Mouse (Mus musculus) kidney, embryonic 14.5 days (tissue): ENCODE measurements at regions not wholly inside any gene's neighbourhood (a gene's known extent, or its start where the extent isn't known, plus 50 kb on each side); places are given as distances from the start of the nearest gene placed in this dataset.
A peak's percentile ranks its signal among the peaks of the same experiment; 100 is the strongest.

Source experiments
- ATAC-seq: fragments of 200-750 bp; cut with Nextera tagmentation; 2 replicates; pipeline ENCODE4 v1.8.0; 2017; ENCODE audit warnings: moderate number of reproducible peaks, mild to moderate bottlenecking, moderate TSS enrichment, moderate library complexity; ENCODE audit not compliant: low FRiP score, low TSS enrichment
- H3K27ac ChIP-seq: fragments of 300-500 bp; sonication (generic); 2 replicates; pipeline ENCODE4 v1.5.1; 2014; ENCODE audit warnings: low read depth, mild to moderate bottlenecking, low read length, moderate library complexity, mixed read lengths
- H3K27me3 ChIP-seq: fragments of 300-500 bp; sonication (generic); 2 replicates; pipeline ENCODE4 v1.6.1; 2014; ENCODE audit warnings: mild to moderate bottlenecking, low read length; ENCODE audit not compliant: control insufficient read depth, insufficient read depth
- H3K36me3 ChIP-seq: fragments of 300-500 bp; sonication (generic); 2 replicates; pipeline ENCODE4 v1.6.1; 2014; ENCODE audit warnings: low read length, mixed read lengths; ENCODE audit not compliant: control insufficient read depth, insufficient read depth
- H3K4me1 ChIP-seq: fragments of 300-500 bp; sonication (generic); 2 replicates; pipeline ENCODE4 v1.6.1; 2014; ENCODE audit warnings: low read length, mixed read lengths; ENCODE audit not compliant: control insufficient read depth, insufficient read depth
- H3K4me2 ChIP-seq: fragments of 300-500 bp; sonication (generic); replicated peaks from 2 replicates; pipeline ENCODE4 v1.6.1; 2014; ENCODE audit warnings: low read depth, mild to moderate bottlenecking, low read length
- H3K4me3 ChIP-seq: fragments of 300-500 bp; sonication (generic); 2 replicates; pipeline ENCODE4 v1.5.1; 2014; ENCODE audit warnings: mild to moderate bottlenecking, low read length
- H3K9ac ChIP-seq: fragments of 300-500 bp; sonication (generic); 2 replicates; pipeline ENCODE4 v1.6.1; 2014; ENCODE audit warnings: low read depth, mild to moderate bottlenecking, low read length, moderate library complexity
- H3K9me3 ChIP-seq: fragments of 300-500 bp; sonication (generic); 2 replicates; pipeline ENCODE4 v1.6.1; 2016; ENCODE audit warnings: low read length; ENCODE audit not compliant: control insufficient read depth
- WGBS: fragments of 180-500 bp; shearing (Covaris S2); extraction: QIAGEN DNeasy Blood & Tissue Kit; methylation state at CpG from one replicate; pipeline ENCODE4 v1.1.7; 2014; 5-methylcytosine and 5-hydroxymethylcytosine counted together

DNA sequence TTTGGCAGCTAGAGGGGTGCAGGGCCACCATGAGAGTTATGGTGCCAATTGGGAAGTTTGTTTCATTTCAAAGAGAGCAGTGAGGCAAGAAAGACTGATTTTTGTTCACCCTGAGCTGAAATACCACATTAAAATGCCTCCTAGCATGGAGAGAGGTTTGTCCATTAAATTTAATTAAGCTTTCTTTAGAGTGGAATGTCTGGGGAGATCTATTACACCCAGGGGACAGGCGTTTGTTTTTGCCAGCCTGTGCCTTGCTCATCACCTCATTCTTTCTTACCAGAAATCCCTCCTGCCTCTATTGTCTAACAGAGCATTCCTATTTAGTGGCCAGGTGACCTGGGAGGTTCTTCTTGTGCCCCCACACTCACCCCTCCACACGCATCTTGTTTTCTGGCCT, 55.2 kb upstream of the Rcn1 start:
- no peak for ATAC-seq
- Histone ChIP-seq H3K4me3 (no peak overlapping the region), H3K9me3 (no peaks in the 10 kb centered on the region), H3K4me2 (no peak overlapping the region), H3K27me3 (no peaks in the 10 kb centered on the region), H3K27ac (no peak overlapping the region), H3K9ac (no peak overlapping the region), H3K36me3 (no peaks in the 10 kb centered on the region), H3K4me1 (no peaks in the 10 kb centered on the region)
- 18% methylated on average over 2 of the region's 2 CpGs for WGBS

DNA sequence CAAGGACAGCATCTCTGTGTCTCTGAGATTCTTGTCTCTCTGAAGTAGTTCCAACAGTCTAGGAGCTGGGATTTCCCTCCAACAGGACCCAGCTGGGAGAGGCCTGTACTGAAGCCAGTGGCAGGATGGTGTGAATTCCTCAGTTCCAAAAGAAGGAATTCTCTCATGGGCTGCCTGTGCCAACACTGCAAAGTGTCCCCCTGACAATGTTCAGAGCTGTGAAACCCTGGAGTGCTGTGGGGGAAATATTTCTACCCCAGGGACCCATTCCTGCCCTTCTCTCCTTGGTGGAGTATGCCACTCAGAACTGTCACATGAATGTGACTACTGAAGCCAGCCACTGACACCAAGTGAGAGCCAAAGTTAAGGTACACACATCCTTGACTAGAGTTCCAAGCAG, 55.7 kb upstream of the Rcn1 start:
- Histone ChIP-seq H3K4me3 (no peak overlapping the region), H3K27ac (no peak overlapping the region), H3K4me2 (no peak overlapping the region), H3K36me3 (no peaks in the 10 kb centered on the region), H3K27me3 (no peaks in the 10 kb centered on the region), H3K4me1 (no peaks in the 10 kb centered on the region), H3K9me3 (no peaks in the 10 kb centered on the region), H3K9ac (no peak overlapping the region)
- ATAC-seq = no peak

DNA sequence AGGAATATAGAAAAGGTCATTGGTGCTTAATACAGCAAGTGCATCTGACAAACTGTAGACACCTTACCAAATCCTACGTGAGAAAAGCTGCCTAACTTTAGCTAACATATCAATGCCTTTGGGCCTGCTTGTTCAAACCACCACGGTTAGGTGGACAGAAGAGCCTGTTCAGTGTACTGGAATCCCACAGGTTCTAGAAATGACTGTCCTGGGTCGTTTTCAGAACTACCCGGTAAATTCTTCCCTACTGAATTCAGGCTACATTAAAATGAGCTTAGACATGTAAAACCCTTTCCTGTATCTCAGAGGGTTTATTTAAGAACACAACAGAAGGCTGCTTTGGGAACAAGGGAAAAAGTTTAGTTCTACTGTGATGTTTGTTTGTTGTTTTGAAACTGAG, 59.5 kb upstream of the Rcn1 start:
- Histone ChIP-seq H3K27ac (no peak overlapping the region), H3K9me3 (no peaks in the 10 kb centered on the region), H3K36me3 (no peaks in the 10 kb centered on the region), H3K4me2 (no peak overlapping the region), H3K4me1 (no peaks in the 10 kb centered on the region), H3K9ac (no peak overlapping the region), H3K4me3 (no peak overlapping the region), H3K27me3 (no peaks in the 10 kb centered on the region)
- 87% methylated on average over 4 of the region's 4 CpGs for WGBS
- no peak for ATAC-seq

DNA sequence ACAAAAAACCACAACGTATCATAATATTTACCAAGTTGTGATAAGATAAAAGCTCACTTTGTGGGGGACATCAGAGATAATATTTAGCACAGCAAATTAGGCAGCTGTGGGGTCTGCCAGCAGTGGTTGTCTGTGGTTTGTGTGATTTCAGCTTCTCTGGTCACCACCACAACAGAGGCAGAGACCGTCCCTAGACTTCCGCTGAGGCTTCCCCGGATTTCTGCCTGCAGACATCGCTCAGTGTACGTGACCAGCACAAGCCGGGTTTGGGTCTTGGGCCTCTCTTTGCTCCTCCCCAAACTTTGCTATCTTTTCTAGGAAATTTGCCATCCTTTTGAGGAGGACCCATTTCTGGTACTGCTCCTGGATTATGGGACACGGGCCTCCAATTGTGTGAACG, 60.4 kb upstream of the Rcn1 start:
- H3K4me1 ChIP-seq = no peaks in the 10 kb centered on the region
- H3K4me3 ChIP-seq = no peak overlapping the region
- 89% methylated on average over 9 of the region's 9 CpGs for WGBS
- no peak overlapping the region for H3K4me2 ChIP-seq
- H3K9ac ChIP-seq = no peak overlapping the region
- ATAC-seq = no peak
- no peaks in the 10 kb centered on the region for H3K36me3 ChIP-seq
- H3K9me3 ChIP-seq = no peaks in the 10 kb centered on the region
- no peaks in the 10 kb centered on the region for H3K27me3 ChIP-seq
- H3K27ac ChIP-seq = no peak overlapping the region

DNA sequence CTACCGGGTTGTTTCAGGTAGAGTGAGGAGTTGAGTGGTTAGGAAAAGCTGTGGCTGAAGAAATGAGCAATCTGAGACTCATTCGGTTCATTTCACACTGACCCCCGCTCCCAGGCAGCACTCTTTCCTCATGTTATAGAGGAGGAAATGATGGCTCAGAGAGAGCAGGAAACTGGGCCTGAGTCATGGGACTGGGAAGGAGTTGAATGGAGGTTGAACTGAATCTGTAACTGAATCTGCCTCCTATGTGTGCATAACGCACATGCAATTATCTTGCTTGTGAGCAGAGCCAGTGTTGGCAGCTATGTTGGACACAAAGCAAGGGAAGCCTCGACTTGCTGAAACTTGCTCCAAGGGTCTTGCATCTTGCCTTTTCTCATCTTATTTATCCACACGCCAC, 66.5 kb upstream of the Rcn1 start:
- Histone ChIP-seq H3K4me3 (no peak overlapping the region), H3K9ac (no peak overlapping the region), H3K4me2 (no peak overlapping the region), H3K27me3 (no peaks in the 10 kb centered on the region), H3K9me3 (no peaks in the 10 kb centered on the region), H3K4me1 (no peaks in the 10 kb centered on the region), H3K27ac (no peak overlapping the region), H3K36me3 (no peaks in the 10 kb centered on the region)
- no peak for ATAC-seq
- WGBS = 82% methylated on average over 6 of the region's 6 CpGs

DNA sequence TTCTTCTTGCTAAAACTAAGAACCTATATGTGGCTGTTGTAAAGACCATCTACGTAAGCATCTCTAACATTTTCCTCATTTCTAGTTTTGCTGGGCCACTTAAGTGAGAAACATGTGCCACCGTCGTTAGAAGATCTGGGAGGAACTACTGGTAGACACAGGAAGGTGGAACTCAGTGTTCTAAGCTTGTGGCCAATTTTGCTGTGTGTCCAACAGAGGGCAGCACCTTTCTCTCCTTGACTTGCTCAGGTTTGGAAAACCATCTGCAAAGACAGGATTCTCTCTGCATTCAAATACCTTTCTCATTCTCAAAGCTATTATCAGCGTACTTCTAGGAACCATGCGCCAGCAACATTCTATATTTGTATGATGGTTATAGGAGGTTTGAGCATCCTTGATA, 69.8 kb upstream of the Rcn1 start:
- Histone ChIP-seq H3K9me3 (no peaks in the 10 kb centered on the region), H3K27ac (no peak overlapping the region), H3K9ac (no peak overlapping the region), H3K27me3 (no peaks in the 10 kb centered on the region), H3K4me1 (no peaks in the 10 kb centered on the region), H3K4me2 (no peak overlapping the region), H3K4me3 (no peak overlapping the region), H3K36me3 (no peaks in the 10 kb centered on the region)
- 40% methylated on average over 5 of the region's 5 CpGs for whole genome bisulfite sequencing
- ATAC-seq = peak; percentile 73; the same call in 1 of the 2 replicates

DNA sequence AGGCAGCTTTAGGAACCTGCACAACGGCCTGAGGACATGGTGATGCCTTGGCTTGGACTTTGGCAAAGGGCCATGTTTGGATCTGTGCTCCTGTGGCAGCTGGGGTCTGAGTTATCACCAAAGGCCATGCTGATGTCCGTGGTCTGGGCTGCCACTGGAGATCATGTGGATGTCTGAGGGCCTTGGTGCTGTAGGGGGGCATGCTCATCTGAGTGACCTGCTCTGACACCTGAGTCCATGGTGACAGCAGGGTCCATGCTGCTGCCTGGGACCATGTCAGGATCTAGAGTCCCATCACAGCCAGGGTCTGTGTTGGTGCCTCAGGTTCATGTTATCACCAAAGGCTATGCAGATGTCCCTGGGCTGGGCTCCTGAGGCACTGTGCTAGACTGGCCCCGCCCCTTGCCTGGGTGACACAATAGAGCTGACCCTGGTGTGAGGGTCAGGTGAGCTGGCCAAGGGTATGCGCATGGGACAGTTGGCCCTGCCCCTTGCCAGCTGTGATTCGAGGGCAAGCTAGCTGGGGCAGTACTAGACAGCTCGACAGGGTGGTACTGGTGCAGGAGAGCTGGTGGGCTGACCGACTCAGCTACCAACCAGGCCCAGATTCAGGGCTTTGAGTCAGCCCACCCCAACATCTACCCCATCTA, 77.0 kb upstream of the Rcn1 start:
- no peaks in the 10 kb centered on the region for H3K36me3 ChIP-seq
- H3K27me3 ChIP-seq = no peaks in the 10 kb centered on the region
- H3K9ac ChIP-seq = no peak overlapping the region
- H3K4me3 ChIP-seq = no peak overlapping the region
- peak; percentile 43; the same call in 1 of the 2 replicates for ATAC-seq
- no peaks in the 10 kb centered on the region for H3K9me3 ChIP-seq
- WGBS = 70% methylated on average over 7 of the region's 7 CpGs
- H3K4me2 ChIP-seq = no peak overlapping the region
- no peak overlapping the region for H3K27ac ChIP-seq
- no peaks in the 10 kb centered on the region for H3K4me1 ChIP-seq

DNA sequence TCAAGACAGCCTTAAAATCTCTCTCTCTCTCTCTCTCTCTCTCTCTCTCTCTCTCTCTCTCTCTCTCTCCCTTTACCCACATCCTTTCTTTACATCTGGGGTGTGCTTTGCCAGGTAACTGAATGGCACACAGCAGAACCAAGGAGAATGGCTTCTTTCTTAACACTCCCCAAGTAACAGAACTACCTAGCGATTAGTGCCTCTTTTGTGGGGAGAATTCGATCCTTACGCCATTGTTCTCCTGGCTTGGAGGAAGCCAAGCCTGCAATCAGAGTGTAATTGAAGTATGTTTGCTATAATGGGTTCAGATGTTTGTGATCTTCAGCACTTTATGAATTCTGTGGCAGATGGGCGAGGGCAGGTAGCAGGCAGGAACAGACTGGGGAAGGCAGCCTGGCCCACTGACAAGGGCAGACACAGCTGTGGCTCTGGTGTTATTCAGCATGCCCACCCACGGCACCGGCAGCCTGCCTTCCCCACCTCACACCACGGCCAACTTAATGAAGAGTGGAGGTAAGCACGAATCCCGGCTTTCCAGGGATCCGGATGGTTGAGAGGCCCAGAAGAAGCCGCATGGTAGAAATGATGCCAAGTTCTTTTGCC, 83.0 kb upstream of the Rcn1 start:
- Histone ChIP-seq H3K4me2 (no peak overlapping the region), H3K27me3 (no peaks in the 10 kb centered on the region), H3K9ac (no peak overlapping the region), H3K4me1 (no peaks in the 10 kb centered on the region), H3K9me3 (no peaks in the 10 kb centered on the region), H3K27ac (no peak overlapping the region), H3K36me3 (no peaks in the 10 kb centered on the region), H3K4me3 (no peak overlapping the region)
- no peak for ATAC-seq
- WGBS = 73% methylated on average over 11 of the region's 11 CpGs

DNA sequence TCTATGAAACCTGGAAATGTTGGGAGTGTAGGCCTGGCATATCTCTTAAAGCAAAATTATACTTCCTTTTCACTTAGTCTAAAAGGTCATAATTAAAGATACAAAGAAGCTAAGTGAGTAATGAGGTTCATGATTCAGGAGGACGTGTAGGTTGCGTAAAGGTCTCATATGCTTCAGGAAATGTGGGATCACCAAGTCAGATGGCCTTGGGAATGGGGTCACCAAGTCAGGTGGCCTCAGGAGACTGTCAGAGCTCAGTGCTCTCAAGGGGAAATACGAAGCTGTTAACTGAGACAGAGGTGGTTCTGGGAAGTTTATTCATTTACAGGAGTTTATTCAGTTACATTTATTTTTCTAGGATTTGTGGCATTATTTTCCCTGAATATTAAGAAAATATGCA, 85.4 kb upstream of the Rcn1 start:
- Histone ChIP-seq H3K36me3 (no peaks in the 10 kb centered on the region), H3K27ac (no peak overlapping the region), H3K27me3 (no peaks in the 10 kb centered on the region), H3K4me1 (no peaks in the 10 kb centered on the region), H3K9me3 (no peaks in the 10 kb centered on the region), H3K4me2 (no peak overlapping the region), H3K4me3 (no peak overlapping the region), H3K9ac (no peak overlapping the region)
- ATAC-seq = no peak
- WGBS = 52% methylated on average over 3 of the region's 3 CpGs
